Mouse (Mus musculus): ENCODE results near the gene Dmrt3.

GRCm38 (mm10) chr19:25597717-25598232 lies 12.3 kb upstream of the Dmrt3 start:
- TF ChIP-seq CTCF (IDR thresholded peaks at IDR 0.05; ENCODE audit: low read depth, low read length), result no peak
- TF ChIP-seq POLR2A (IDR thresholded peaks at IDR 0.05; ENCODE audit: insufficient read depth, low read length), result no peak
- TF ChIP-seq EP300 (IDR thresholded peaks at IDR 0.05; ENCODE audit: insufficient read depth, low read depth, low read length), result no peak
